Mouse (Mus musculus) forelimb bud, embryonic 11.5 days (tissue): ENCODE results near the gene Mov10l1.
A peak's percentile ranks its signal among the peaks of the same experiment; 100 is the strongest.

Source experiments
- DNase-seq: peaks from one replicate; pipeline ENCODE4 v3.0.0-alpha.2; 2012; ENCODE audit warnings: low read depth, low spot score

Gene Mov10l1

DNA sequence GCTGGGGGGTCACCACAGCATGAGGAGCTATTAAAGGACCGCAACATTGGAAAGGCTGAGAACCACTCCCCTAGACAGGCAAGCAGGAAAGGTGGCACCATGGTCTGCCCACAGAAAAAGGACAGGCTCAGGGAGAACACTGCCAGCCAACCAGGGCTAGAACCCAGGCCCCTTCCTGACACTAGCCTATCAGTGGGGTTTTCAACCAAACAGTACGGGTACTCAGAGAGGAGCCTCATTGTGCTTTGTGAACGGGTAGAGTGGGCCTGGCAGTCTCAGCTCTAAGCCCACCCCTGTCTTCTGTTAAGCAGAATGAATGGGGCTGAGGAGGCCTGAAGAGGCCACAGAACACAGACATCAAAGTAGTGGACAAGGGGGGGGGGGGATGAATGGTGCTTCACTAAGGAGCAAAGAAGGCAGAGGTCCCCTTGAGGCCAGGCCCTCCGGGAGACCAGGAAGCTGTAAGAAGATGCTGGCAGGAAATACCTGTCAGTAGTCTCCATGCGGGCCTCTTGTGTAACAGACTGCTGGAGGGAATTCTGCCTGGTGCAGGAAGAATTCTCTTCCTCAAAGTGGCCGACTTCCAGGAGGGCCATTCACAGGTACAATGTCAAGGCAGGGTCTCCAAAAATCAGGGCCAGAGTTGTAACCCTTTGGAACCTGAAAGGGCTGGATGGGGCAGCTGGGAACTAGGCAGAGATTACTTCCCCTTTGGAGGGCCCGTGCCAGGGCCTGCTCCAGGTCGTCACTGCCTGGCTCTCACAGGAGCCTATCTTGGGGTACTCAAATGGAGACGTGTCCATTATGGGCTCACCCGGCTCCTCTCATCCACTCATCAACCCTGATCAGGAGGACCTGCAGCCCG, 92.1 kb downstream of the Mov10l1 start, which contains the start of gene Trabd:
Trabd (plus strand) TSS at position 512 of the 865 bp plus-strand sequence.
- no peak for DNase-seq

GRCm38 (mm10) chr15:89075478-89076147, 92.9 kb downstream of the Mov10l1 start:
- DNase-seq: peak; percentile 78

- DNase-seq: no peak
Observed at GRCm38 (mm10) chr15:89076156-89076731, 93.5 kb downstream of the Mov10l1 start.

GRCm38 (mm10) chr15:89078208-89078836, 95.6 kb downstream of the Mov10l1 start:
- DNase-seq: no peak

GRCm38 (mm10) chr15:89083906-89084305, 101.2 kb downstream of the Mov10l1 start:
- DNase-seq: no peak

DNA sequence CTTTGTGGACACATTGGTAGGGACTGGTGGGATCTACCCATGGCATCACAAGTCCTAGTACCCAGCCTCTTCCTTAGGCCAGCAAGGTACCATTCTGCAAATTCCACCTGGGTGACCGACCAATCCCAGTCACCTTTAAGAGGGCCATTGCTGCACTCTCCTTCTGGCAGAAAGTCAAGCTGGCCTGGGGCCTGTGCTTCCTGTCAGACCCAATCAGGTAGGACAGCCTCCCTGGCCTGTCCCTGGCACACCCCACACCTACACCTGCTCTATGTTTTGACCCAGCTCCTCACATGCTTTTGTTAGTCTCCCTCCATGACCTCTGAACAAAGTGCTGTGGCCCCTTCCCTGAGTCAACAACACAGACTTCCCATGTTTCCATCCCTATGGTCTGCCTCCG, 102.1 kb downstream of the Mov10l1 start:
- DNase-seq: no peak

DNA sequence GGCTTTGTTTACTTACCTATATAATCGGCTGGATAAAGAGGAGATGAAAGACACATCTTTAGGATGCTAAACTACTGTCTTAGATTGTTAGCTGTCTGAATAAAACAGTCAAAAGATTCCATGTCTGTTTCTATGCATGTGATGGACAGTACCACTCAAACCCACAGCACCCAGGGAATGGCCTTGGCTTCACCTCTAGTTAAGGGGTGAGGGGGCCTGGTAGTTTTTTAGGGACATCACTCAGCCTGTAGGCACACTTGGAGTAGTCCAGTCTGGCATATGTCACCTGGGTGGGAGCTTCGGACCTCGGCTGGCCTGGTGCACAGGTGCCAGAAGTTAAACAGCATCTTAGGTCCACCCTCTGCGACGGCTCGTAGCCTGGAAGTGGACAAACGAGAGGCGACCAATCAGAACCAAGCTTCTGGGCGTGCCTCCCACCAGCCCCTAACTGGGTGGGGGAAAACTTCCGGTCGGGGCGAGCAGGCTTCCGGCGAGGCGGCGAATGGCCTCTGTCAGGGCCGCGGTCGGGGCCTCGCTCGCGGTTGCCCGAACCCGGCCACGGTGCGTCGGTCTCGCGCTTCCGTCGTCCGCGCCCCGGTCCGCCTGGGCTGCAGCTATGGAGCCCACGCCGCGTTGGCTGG, 106.0 kb downstream of the Mov10l1 start, which contains the start of gene Selenoo:
Selenoo (plus strand) TSS at position 478 of the 641 bp plus-strand sequence.
- DNase-seq: peak; percentile 91

DNA sequence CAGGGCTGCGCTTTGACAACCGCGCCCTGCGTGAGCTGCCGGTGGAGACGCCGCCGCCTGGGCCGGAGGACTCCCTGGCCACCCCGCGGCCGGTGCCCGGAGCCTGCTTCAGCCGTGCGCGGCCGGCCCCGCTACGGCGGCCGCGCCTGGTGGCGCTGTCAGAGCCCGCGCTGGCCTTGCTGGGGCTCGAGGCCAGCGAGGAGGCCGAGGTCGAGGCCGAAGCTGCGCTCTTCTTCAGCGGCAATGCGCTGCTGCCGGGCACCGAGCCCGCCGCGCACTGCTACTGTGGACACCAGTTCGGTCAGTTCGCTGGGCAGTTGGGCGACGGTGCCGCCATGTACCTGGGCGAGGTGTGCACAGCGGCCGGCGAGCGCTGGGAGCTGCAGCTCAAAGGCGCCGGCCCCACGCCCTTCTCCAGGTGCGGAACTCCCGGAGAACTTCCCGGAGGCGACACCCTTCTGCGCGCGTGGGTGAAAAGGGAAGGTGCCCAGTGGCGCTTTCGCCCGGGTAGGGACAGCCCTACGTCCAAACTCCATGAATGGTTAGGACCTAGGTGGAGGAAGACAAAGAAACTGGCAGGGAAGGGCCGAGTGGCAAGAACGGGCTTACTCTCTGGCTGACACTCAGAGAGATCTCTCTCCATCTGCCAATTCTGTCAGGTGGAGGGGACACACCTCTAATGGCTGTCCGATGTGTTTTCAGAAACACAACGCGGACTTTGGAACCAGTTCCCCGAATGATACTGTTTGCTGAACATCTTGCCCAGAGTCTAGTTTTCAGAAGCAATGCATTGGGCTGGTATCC, 106.7 kb downstream of the Mov10l1 start:
- DNase-seq: no peak

DNA sequence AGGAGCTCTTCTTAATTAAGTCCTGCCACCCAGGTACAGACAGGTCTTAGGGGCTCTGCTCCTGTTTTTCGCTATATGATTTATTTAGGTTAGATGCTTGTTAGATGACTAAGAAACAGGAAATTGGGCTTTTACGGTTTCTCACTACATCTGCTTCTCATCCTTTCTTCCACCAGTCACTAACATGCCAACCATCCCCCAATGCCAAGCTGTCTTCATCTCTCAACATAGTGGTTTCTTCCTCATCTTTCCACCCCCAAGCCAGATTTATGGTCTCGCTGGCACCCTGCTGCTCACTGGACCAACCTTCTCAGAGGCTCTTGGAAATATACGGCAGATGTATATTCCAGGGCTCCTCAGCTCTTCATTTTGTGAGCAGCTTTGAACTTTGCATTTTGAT, 108.0 kb downstream of the Mov10l1 start:
- no peak for DNase-seq

- no peak for DNase-seq
Observed at GRCm38 (mm10) chr15:89092181-89092580, 109.5 kb downstream of the Mov10l1 start.

DNA sequence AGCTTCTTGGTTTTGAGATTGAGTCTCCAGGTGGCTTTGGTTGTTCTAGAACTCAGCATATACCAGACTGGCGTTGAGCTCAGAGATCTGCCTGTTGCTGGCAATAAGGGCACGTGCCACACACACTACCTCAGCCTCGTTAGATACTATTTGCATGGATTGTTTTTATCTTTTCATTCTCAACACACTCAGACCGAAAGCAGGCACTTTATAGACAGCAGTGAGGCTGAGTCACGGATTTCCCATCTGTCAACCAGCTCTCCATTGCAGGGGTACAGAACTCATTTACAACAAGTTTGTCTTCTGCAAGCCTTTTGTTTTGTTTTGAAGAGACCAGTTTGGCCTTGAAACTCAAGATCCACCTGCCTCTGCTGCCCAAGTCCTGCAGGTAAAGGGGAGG, 114.7 kb downstream of the Mov10l1 start:
- no peak for DNase-seq

DNA sequence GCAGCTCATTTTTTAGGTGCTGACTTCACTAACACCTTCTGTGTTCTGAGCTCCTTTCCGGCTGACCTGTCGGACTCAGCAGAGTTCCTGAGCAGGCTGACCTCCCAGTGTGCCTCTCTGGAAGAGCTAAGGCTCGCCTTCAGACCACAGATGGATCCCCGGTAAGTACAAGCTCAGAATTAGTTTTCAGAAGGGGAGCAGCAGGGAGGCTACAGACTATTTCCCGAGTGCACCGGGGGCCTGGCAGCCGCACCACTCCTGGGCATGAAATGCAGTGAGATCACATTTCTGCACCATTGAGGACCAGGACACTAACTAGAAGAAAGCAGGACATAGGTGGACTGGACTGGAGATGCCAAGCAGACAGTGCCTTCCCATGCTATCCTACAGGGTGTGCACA, 115.9 kb downstream of the Mov10l1 start:
- DNase-seq: no peak

GRCm38 (mm10) chr15:89100823-89101222, 118.1 kb downstream of the Mov10l1 start:
- no peak for DNase-seq

- no peak for DNase-seq
Observed at GRCm38 (mm10) chr15:89102646-89103045, 119.9 kb downstream of the Mov10l1 start.

GRCm38 (mm10) chr15:89103921-89104320, 121.2 kb downstream of the Mov10l1 start:
- DNase-seq: no peak

DNA sequence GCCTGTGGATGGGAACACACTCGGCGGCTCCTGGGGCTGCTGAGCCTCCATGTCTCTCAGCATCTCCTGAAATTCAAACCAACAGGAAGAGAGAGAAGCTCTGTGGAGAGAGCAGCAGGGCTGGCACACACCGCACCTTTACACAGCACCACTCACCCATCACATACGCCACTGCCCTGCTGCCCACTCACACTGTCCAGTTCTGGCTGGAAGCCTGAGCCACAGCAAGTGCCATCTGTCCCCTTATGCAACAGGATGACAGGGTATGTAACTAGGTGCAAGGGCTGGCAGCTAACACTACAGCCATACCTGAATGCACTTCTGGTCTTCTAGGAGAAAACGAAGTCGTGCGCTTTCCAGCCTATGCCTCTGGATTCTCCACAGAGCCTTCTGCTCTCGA, 121.7 kb downstream of the Mov10l1 start:
- DNase-seq: no peak
